Comparison of ENCODE assay signal across 19 mouse cellular contexts in the genomic region with DNA sequence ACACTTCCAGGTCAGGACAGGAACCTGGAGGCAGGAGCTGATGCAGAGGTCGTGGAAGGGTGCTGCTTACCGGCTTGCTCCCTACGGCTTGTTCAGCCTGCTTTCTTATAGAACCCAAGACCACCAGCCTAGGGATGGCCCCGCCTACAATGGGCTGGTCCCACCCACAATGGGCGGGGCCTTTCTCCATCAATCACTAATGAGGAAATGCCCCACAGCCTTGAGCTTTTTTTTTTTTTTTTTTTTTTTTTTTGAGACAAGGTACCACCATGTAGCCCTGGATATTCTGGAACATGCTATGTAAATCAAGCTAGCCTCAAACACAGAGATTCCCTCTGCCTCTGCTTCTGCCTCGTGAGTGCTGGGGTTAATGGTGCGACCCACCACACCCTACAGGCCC. TPM values are rescaled to one million over a fixed set of nuclear protein-coding genes. Genes with fewer than 3 reads are reported as not detected.
DNase-seq lines count a peak whose midpoint lies in the region; ATAC-seq and TF ChIP-seq lines count a peak whose summit lies in the region.
"Had no signal": no experiment of that assay in that cellular context is flagged by ENCODE, and none has a peak within 500 bp of the region (broad histone marks: within the 10 kb centered on the region; RNA-seq: fewer than 3 reads in every experiment).

No protein-coding gene starts in this region.

- ATAC-seq in midbrain, embryonic 11.5 days (ENCODE audit: low FRiP score): no peak
- ATAC-seq in midbrain, embryonic 16.5 days: no peak
- ATAC-seq in embryonic facial prominence, embryonic 12.5 days (ENCODE audit: insufficient number of reproducible peaks, insufficient read depth, low FRiP score, low TSS enrichment): no peak
- no peak for ATAC-seq in limb, embryonic 14.5 days (ENCODE audit: low FRiP score, low read depth)
- ATAC-seq: forebrain, embryonic 14.5 days; intestine, postnatal 0 days had no signal

- no peaks in the 10 kb centered on the region for H3K4me1 ChIP-seq in midbrain, embryonic 11.5 days (ENCODE audit: control insufficient read depth, insufficient read depth, low read length)
- H3K4me1 ChIP-seq in midbrain, embryonic 16.5 days (ENCODE audit: control insufficient read depth, insufficient read depth, low read length): no peaks in the 10 kb centered on the region
- H3K4me1 ChIP-seq in MEL (ENCODE audit: control insufficient read depth in 1 of 2, insufficient read depth in 2 of 2, low read length in 2 of 2): no peaks in the 10 kb centered on the region
- H3K4me1 ChIP-seq in embryonic facial prominence, embryonic 12.5 days: peaks cover 18% of the 10 kb centered on the region
- peaks cover 35% of the 10 kb centered on the region for H3K4me1 ChIP-seq in limb, embryonic 14.5 days (ENCODE audit: control insufficient read depth, insufficient read depth, low read length)
- H3K4me1 ChIP-seq: hindbrain, embryonic 13.5 days had no signal

- H3K9ac ChIP-seq in midbrain, embryonic 11.5 days (ENCODE audit: low read length): no peak overlapping the region
- H3K9ac ChIP-seq in midbrain, embryonic 16.5 days (ENCODE audit: low read depth, low read length): no peak overlapping the region
- no peak overlapping the region for H3K9ac ChIP-seq in MEL (ENCODE audit: control insufficient read depth, low read depth, low read length, poor library complexity, severe bottlenecking)
- H3K9ac ChIP-seq in embryonic facial prominence, embryonic 12.5 days: no peak overlapping the region
- H3K9ac ChIP-seq in limb, embryonic 14.5 days (ENCODE audit: low read depth, low read length, severe bottlenecking): no peak overlapping the region
- H3K9ac ChIP-seq: hindbrain, embryonic 13.5 days had no signal

- H3K79me2 ChIP-seq in MEL (ENCODE audit: control insufficient read depth, insufficient read depth, low read length, poor library complexity): no peaks in the 10 kb centered on the region

- no peaks in the 10 kb centered on the region; the same call in 1 of the 2 replicates for H3K27me3 ChIP-seq in midbrain, embryonic 11.5 days (ENCODE audit: control insufficient read depth, insufficient read depth, low read length)
- H3K27me3 ChIP-seq in midbrain, embryonic 16.5 days (ENCODE audit: control insufficient read depth, insufficient read depth, low read depth, low read length): peaks cover 9% of the 10 kb centered on the region; the same call in 1 of the 2 replicates
- H3K27me3 ChIP-seq in MEL (ENCODE audit: control insufficient read depth in 1 of 2, insufficient read depth in 2 of 2, low read length in 2 of 2): no peaks in the 10 kb centered on the region
- H3K27me3 ChIP-seq in embryonic facial prominence, embryonic 12.5 days: no peaks in the 10 kb centered on the region
- no peaks in the 10 kb centered on the region for H3K27me3 ChIP-seq in limb, embryonic 14.5 days (ENCODE audit: control insufficient read depth, insufficient read depth, low read length)

- H3K36me3 ChIP-seq in midbrain, embryonic 11.5 days (ENCODE audit: control insufficient read depth, insufficient read depth, low read length): peaks cover 5% of the 10 kb centered on the region; the same call in 1 of the 2 replicates
- H3K36me3 ChIP-seq in midbrain, embryonic 16.5 days (ENCODE audit: control insufficient read depth, insufficient read depth, low read length): peaks cover 3% of the 10 kb centered on the region; the same call in 1 of the 2 replicates
- H3K36me3 ChIP-seq in MEL (ENCODE audit: control insufficient read depth in 1 of 2, insufficient read depth in 2 of 2, low read length in 2 of 2): no peaks in the 10 kb centered on the region
- H3K36me3 ChIP-seq in embryonic facial prominence, embryonic 12.5 days: peaks cover 8% of the 10 kb centered on the region
- peaks cover 8% of the 10 kb centered on the region for H3K36me3 ChIP-seq in limb, embryonic 14.5 days (ENCODE audit: control insufficient read depth, insufficient read depth, low read length)

- H3K4me3 ChIP-seq in midbrain, embryonic 11.5 days (ENCODE audit: low read depth, low read length): no peak overlapping the region
- H3K4me3 ChIP-seq in midbrain, embryonic 16.5 days (ENCODE audit: low read depth, low read length): no peak overlapping the region
- H3K4me3 ChIP-seq in MEL (ENCODE audit: control insufficient read depth in 1 of 2, insufficient read depth in 1 of 2, low read depth in 2 of 2, low read length in 2 of 2): no peak overlapping the region
- no peak overlapping the region for H3K4me3 ChIP-seq in embryonic facial prominence, embryonic 12.5 days
- H3K4me3 ChIP-seq in limb, embryonic 14.5 days (replicated peaks; ENCODE audit: low read length): no peak overlapping the region
- H3K4me3 ChIP-seq: heart, embryonic 10.5 days; hindbrain, embryonic 13.5 days had no signal

- no peak for TF ChIP-seq RAD21 in MEL (IDR thresholded peaks at IDR 0.05; ENCODE audit: low read depth, low read length)

- peak; percentile 0 for DNase-seq in midbrain, embryonic 11.5 days (ENCODE audit: low spot score, missing footprints)
- no peak for DNase-seq in MEL (ENCODE audit: low read depth, low spot score)
- DNase-seq in limb, embryonic 14.5 days (ENCODE audit: low spot score): no peak
- no peak for DNase-seq in adipocyte (ENCODE audit: low spot score)
- no peak for DNase-seq in thymus, postnatal 25 days
- no peak for DNase-seq in cerebellum, postnatal 36 days
- DNase-seq: adrenal gland, adult 8-10 months; adrenal gland, postnatal 36 days; cerebellum, adult 2 months; cerebellum, postnatal 10 days; gastrocnemius, postnatal 36 days; heart, postnatal 10 days had no signal

- H3K4me2 ChIP-seq in midbrain, embryonic 11.5 days: no peak overlapping the region
- H3K4me2 ChIP-seq in midbrain, embryonic 16.5 days (ENCODE audit: low read length): no peak overlapping the region
- H3K4me2 ChIP-seq in embryonic facial prominence, embryonic 12.5 days (replicated peaks): no peak overlapping the region
- H3K4me2 ChIP-seq in limb, embryonic 14.5 days (replicated peaks; ENCODE audit: low read depth, low read length, severe bottlenecking): no peak overlapping the region
- H3K4me2 ChIP-seq: hindbrain, embryonic 13.5 days had no signal

- TF ChIP-seq CTCF in MEL (IDR thresholded peaks at IDR 0.05 in 2 of 3, conservative IDR thresholded peaks at IDR 0.05 in 1 of 3; ENCODE audit: control insufficient read depth in 1 of 3, insufficient read depth in 1 of 3, low read depth in 2 of 3, low read length in 3 of 3, poor library complexity in 1 of 3, severe bottlenecking in 1 of 3): no peak

- TF ChIP-seq EP300 in MEL (IDR thresholded peaks at IDR 0.05; ENCODE audit: low read depth in 1 of 2, low read length in 2 of 2): no peak

- H3K9me3 ChIP-seq in midbrain, embryonic 11.5 days (ENCODE audit: control insufficient read depth, low read length): no peaks in the 10 kb centered on the region; the same call in 1 of the 2 replicates
- H3K9me3 ChIP-seq in midbrain, embryonic 16.5 days (replicated peaks; ENCODE audit: control insufficient read depth, low read length, poor library complexity, severe bottlenecking): no peaks in the 10 kb centered on the region
- H3K9me3 ChIP-seq in MEL (replicated peaks; ENCODE audit: insufficient read depth, low read length): no peaks in the 10 kb centered on the region
- no peaks in the 10 kb centered on the region for H3K9me3 ChIP-seq in embryonic facial prominence, embryonic 12.5 days
- H3K9me3 ChIP-seq in limb, embryonic 14.5 days (ENCODE audit: control insufficient read depth, low read length): no peaks in the 10 kb centered on the region
- H3K9me3 ChIP-seq: G1E; heart, embryonic 10.5 days; hindbrain, embryonic 13.5 days had no signal

- no peak overlapping the region for H3K27ac ChIP-seq in midbrain, embryonic 11.5 days (ENCODE audit: low read depth, low read length)
- no peak overlapping the region for H3K27ac ChIP-seq in midbrain, embryonic 16.5 days (ENCODE audit: low read length)
- no peak overlapping the region for H3K27ac ChIP-seq in MEL (ENCODE audit: control insufficient read depth, low read depth, low read length)
- H3K27ac ChIP-seq in embryonic facial prominence, embryonic 12.5 days: peak overlapping the region; percentile 70; the same call in 1 of the 2 replicates
- peak overlapping the region; percentile 61 for H3K27ac ChIP-seq in limb, embryonic 14.5 days (replicated peaks; ENCODE audit: low read depth, low read length)
- H3K27ac ChIP-seq: hindbrain, embryonic 13.5 days had no signal

- no peak for TF ChIP-seq POLR2A in MEL (IDR thresholded peaks at IDR 0.05; ENCODE audit: control insufficient read depth in 1 of 2, insufficient read depth in 1 of 2, low read depth in 1 of 2, low read length in 2 of 2, poor library complexity in 1 of 2)
- no peak for TF ChIP-seq POLR2A in limb, embryonic 14.5 days (IDR thresholded peaks at IDR 0.05; ENCODE audit: borderline replicate concordance, extremely low read depth, insufficient read depth, insufficient read length)

- 78% methylated on average over 7 of the region's 7 CpGs for WGBS in midbrain, embryonic 11.5 days
- WGBS in midbrain, embryonic 16.5 days: 79% methylated on average over 7 of the region's 7 CpGs
- WGBS in embryonic facial prominence, embryonic 12.5 days: 87% methylated on average over 7 of the region's 7 CpGs
- 79% methylated on average over 7 of the region's 7 CpGs for WGBS in limb, embryonic 14.5 days

RNA-seq across cellular contexts. Expression of a gene that starts 9.3 kb away (rescaled TPM):
- polyA plus RNA-seq in midbrain, embryonic 11.5 days (2014; fragmentation: Nextera tagmentation; extraction: Ambion mirVana): 117 and 121 TPM in 2 replicates
- 77.8 and 84.5 TPM in 2 replicates for polyA plus RNA-seq in midbrain, embryonic 16.5 days (2015; fragmentation: Nextera tagmentation; extraction: Ambion mirVana)
- 84.1 and 95.7 TPM in 2 replicates for total RNA-seq in MEL (2012; rRNA removed)
- 100 to 1,000 TPM in 1 of 2 experiments, not detected in 1; 150 TPM for polyA plus RNA-seq in MEL (2012; ENCODE audit: insufficient read depth in 1 of 2, insufficient read length in 2 of 2, low read depth in 1 of 2, low replicate concordance in 2 of 2, missing spikeins in 1 of 2)
- 109 and 111 TPM in 2 replicates for polyA plus RNA-seq in embryonic facial prominence, embryonic 12.5 days (2016; fragmentation: Nextera tagmentation; extraction: Ambion mirVana)
- polyA plus RNA-seq in limb, embryonic 14.5 days (2012; rRNA removed): 80.8 and 85.4 TPM in 2 replicates
- polyA plus RNA-seq in limb, embryonic 14.5 days (2014; fragmentation: Nextera tagmentation; extraction: Ambion mirVana): 102 and 106 TPM in 2 replicates

RNA-seq across cellular contexts. Expression of a gene that starts 9.6 kb away (rescaled TPM):
- polyA plus RNA-seq in midbrain, embryonic 11.5 days (2014; fragmentation: Nextera tagmentation; extraction: Ambion mirVana): 49.6 and 55.2 TPM in 2 replicates
- polyA plus RNA-seq in midbrain, embryonic 16.5 days (2015; fragmentation: Nextera tagmentation; extraction: Ambion mirVana): 39.8 and 47.5 TPM in 2 replicates
- total RNA-seq in MEL (2012; rRNA removed): 38.5 and 41.4 TPM in 2 replicates
- 10 to 100 TPM in 1 of 2 experiments, not detected in 1; 74.4 TPM for polyA plus RNA-seq in MEL (2012; ENCODE audit: insufficient read depth in 1 of 2, insufficient read length in 2 of 2, low read depth in 1 of 2, low replicate concordance in 2 of 2, missing spikeins in 1 of 2)
- 87.8 and 88.3 TPM in 2 replicates for polyA plus RNA-seq in embryonic facial prominence, embryonic 12.5 days (2016; fragmentation: Nextera tagmentation; extraction: Ambion mirVana)
- polyA plus RNA-seq in limb, embryonic 14.5 days (2012; rRNA removed): 56.8 and 57.3 TPM in 2 replicates
- 41.7 and 45.8 TPM in 2 replicates for polyA plus RNA-seq in limb, embryonic 14.5 days (2014; fragmentation: Nextera tagmentation; extraction: Ambion mirVana)

RNA-seq across cellular contexts. Expression of a gene that starts 18.4 kb away (rescaled TPM):
- 9.9 and 10.9 TPM in 2 replicates for polyA plus RNA-seq in midbrain, embryonic 11.5 days (2014; fragmentation: Nextera tagmentation; extraction: Ambion mirVana)
- 4.8 and 5.0 TPM in 2 replicates for polyA plus RNA-seq in midbrain, embryonic 16.5 days (2015; fragmentation: Nextera tagmentation; extraction: Ambion mirVana)
- total RNA-seq in MEL (2012; rRNA removed): not detected in 2 replicates
- under 1 TPM in 1 of 2 experiments, not detected in 1; 0.13 TPM for polyA plus RNA-seq in MEL (2012; ENCODE audit: insufficient read depth in 1 of 2, insufficient read length in 2 of 2, low read depth in 1 of 2, low replicate concordance in 2 of 2, missing spikeins in 1 of 2)
- polyA plus RNA-seq in embryonic facial prominence, embryonic 12.5 days (2016; fragmentation: Nextera tagmentation; extraction: Ambion mirVana): 116 and 118 TPM in 2 replicates
- polyA plus RNA-seq in limb, embryonic 14.5 days (2012; rRNA removed): 86.0 and 118 TPM in 2 replicates
- polyA plus RNA-seq in limb, embryonic 14.5 days (2014; fragmentation: Nextera tagmentation; extraction: Ambion mirVana): 107 and 117 TPM in 2 replicates

RNA-seq across cellular contexts. Expression of a gene that starts 46.3 kb away (rescaled TPM):
- polyA plus RNA-seq in midbrain, embryonic 11.5 days (2014; fragmentation: Nextera tagmentation; extraction: Ambion mirVana): 3.3 TPM in 2 replicates
- polyA plus RNA-seq in midbrain, embryonic 16.5 days (2015; fragmentation: Nextera tagmentation; extraction: Ambion mirVana): 9.4 and 10.9 TPM in 2 replicates
- total RNA-seq in MEL (2012; rRNA removed): 1.8 and 2.5 TPM in 2 replicates
- polyA plus RNA-seq in MEL (2012; ENCODE audit: insufficient read depth in 1 of 2, insufficient read length in 2 of 2, low read depth in 1 of 2, low replicate concordance in 2 of 2, missing spikeins in 1 of 2): 1 to 10 TPM in 1 of 2 experiments, not detected in 1; 2.7 TPM
- polyA plus RNA-seq in embryonic facial prominence, embryonic 12.5 days (2016; fragmentation: Nextera tagmentation; extraction: Ambion mirVana): 4.9 and 5.1 TPM in 2 replicates
- 6.3 and 6.5 TPM in 2 replicates for polyA plus RNA-seq in limb, embryonic 14.5 days (2012; rRNA removed)
- 5.6 and 6.5 TPM in 2 replicates for polyA plus RNA-seq in limb, embryonic 14.5 days (2014; fragmentation: Nextera tagmentation; extraction: Ambion mirVana)

RNA-seq across cellular contexts. Expression of a gene that starts 50.6 kb away (rescaled TPM):
- polyA plus RNA-seq in midbrain, embryonic 11.5 days (2014; fragmentation: Nextera tagmentation; extraction: Ambion mirVana): 1.3 TPM in 2 replicates
- polyA plus RNA-seq in midbrain, embryonic 16.5 days (2015; fragmentation: Nextera tagmentation; extraction: Ambion mirVana): 1.6 and 2.0 TPM in 2 replicates
- 24.2 and 29.1 TPM in 2 replicates for total RNA-seq in MEL (2012; rRNA removed)
- polyA plus RNA-seq in MEL (2012; ENCODE audit: insufficient read depth in 1 of 2, insufficient read length in 2 of 2, low read depth in 1 of 2, low replicate concordance in 2 of 2, missing spikeins in 1 of 2): 10 to 100 TPM in 1 of 2 experiments, not detected in 1; 48.2 TPM
- 1.5 and 1.9 TPM in 2 replicates for polyA plus RNA-seq in embryonic facial prominence, embryonic 12.5 days (2016; fragmentation: Nextera tagmentation; extraction: Ambion mirVana)
- polyA plus RNA-seq in limb, embryonic 14.5 days (2012; rRNA removed): 4.0 and 4.6 TPM in 2 replicates
- 4.9 and 5.4 TPM in 2 replicates for polyA plus RNA-seq in limb, embryonic 14.5 days (2014; fragmentation: Nextera tagmentation; extraction: Ambion mirVana)

Comparison
In these comparisons a context has a peak if more than half of its experiments do, and no peak if none do; other contexts are left out.
1. H3K27ac ChIP-seq: peak in embryonic facial prominence, embryonic 12.5 days (single experiment) and limb, embryonic 14.5 days (single experiment); none in midbrain, embryonic 11.5 days (single experiment), midbrain, embryonic 16.5 days (single experiment) and MEL (single experiment).